Mouse (Mus musculus): ENCODE measurements around the gene Fsip1.

The Fsip1 gene

DNA sequence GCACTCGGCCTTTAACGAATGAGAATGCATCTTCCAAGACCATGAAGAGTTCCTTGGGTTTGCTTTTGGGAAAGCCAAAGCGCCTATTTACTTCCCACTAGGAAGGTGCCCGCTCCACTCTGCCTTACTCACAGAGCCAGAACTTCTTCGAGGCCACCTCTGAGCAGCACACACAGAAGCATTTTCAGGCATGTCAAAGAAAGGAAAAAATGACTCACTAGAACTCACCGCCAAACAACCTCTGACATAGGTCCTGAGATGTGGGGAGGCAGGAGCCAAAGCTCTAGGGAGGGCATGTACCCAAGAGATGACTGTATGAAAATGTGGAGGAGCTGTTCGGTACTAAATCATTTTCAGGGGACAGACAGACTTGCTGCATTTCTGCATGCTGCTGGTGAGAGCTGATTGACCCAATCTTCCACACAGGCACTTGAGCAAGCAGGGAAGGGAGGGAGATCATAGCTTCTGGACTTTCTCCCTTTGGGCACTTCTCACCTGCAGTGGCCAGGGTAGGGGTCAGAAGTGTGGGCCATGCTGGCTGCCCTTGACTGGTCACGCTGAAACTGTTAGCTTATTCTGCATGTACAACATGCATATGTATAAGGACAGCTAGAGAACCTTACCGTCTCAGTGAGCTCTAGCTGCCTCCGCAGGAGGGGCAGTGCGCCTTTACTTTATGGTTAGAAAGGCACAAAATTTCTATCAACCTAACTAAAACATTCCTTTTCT lies 131.4 kb downstream of the Fsip1 start:
- peak; percentile 47 for DNase-seq (ENCODE audit: low read depth)

DNA sequence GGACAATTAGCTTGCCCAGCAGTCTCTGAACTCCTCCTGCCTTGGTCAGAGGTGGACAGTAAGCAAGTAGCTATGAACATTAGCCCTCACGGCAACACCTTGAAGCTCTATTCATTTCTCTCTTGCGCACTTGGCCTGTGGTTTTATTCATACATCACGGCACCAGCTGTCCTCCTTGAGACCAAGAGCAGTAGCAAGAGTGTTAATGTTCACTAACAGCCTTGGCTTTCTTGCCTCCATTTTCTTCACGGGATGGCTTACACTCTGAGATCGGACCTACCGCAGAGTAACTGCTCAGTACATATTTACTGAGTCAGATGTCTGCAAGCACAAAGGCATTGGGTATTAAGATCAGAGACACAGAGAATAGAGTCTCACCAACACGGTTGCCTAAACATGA lies 132.3 kb downstream of the Fsip1 start:
- DNase-seq (ENCODE audit: low read depth): peak; percentile 34

DNA sequence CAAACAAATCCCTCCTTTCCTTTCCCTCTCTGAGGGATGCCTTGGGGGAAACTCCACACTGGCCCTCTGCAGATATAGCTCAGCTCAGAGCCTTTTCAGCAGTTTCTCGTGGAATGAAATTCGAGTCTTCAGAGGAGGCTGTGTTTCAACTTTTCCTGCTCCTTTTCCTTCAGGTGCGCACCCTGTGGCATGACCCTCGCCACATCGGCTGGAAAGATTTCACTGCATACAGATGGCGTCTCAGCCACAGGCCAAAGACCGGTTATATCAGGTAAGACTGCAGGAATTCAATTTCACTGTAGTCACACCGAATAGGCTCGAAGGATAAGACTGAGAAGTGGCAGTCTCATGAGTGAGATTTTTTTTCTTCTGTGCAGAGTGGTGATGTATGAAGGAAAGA lies 133.0 kb downstream of the Fsip1 start:
- peak; percentile 14 for DNase-seq (ENCODE audit: low read depth)

DNA sequence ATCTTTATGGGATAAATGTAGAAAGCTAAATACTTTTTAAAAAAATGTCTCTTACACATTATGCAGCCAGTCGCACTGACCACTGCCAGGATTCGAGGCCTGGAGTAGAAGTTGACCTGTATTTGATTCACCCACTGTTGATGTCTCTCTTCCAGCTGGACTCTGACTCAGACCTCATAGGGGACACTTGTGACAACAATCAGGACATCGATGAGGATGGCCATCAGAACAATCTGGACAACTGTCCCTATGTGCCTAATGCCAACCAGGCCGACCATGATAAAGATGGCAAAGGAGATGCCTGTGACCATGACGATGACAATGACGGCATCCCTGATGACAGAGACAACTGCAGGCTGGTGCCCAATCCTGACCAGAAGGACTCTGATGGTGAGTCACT lies 134.5 kb downstream of the Fsip1 start:
- peak; percentile 28 for DNase-seq (ENCODE audit: low read depth)

DNA sequence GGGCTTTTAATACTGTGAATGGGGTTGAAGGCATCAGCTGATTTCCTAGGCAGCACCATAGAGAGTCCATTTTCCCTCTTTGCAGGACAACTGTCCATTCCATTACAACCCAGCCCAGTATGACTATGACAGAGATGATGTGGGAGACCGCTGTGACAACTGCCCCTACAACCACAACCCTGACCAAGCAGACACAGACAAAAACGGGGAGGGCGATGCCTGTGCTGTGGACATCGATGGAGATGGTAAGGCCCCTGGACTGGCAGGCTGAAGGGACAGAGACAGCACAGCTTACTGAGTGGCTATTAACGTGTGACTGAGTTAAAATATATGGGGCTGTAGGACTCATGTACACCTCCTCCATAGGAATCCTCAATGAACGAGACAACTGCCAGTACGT lies 136.0 kb downstream of the Fsip1 start:
- DNase-seq (ENCODE audit: low read depth): peak; percentile 21

DNA sequence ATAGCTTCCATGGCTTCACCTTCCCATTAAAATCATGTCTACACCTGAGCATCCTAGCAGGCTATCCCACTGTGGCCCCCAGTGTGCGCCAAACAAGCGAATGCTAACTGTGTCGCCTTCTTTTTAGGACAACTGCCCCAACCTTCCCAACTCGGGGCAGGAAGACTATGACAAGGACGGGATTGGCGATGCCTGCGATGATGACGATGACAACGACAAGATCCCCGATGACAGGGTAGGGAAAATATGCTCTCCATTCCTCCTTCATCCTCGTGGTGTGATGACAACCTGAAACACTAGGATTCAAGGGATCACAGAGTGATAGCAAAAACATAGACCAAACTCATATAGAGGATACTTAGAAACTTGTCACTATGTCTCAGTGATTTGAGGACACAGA lies 136.7 kb downstream of the Fsip1 start:
- DNase-seq (ENCODE audit: low read depth): no peak

DNA sequence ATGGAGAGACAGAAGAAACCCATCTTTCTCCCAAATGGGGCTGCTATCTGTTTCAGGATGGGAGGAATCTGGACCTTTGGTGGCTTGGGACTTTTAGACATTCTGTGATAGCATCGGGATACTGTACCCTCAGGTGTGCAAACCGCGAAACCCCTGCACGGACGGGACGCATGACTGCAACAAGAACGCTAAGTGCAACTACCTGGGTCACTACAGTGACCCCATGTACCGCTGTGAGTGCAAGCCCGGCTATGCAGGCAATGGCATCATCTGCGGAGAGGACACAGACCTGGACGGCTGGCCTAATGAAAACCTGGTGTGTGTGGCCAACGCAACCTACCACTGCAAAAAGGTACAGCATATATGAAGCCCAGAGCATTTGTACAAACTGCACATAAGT lies 137.1 kb downstream of the Fsip1 start:
- DNase-seq (ENCODE audit: low read depth): peak; percentile 22

DNA sequence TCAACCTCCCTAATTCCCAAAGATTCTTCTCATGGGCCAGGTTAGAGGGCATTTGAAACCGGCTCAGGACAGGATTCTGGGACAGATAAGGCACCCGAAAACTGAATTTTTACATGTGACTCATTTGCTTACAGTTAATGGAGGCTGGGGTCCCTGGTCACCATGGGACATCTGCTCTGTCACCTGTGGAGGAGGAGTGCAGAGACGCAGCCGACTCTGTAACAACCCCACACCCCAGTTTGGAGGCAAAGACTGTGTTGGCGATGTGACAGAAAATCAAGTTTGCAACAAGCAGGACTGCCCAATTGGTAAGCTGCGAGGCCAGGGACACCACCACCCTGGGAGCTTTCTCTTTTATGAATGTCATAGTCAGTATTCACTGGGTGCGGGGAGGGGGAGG lies 138.3 kb downstream of the Fsip1 start:
- peak; percentile 41 for DNase-seq (ENCODE audit: low read depth)

DNA sequence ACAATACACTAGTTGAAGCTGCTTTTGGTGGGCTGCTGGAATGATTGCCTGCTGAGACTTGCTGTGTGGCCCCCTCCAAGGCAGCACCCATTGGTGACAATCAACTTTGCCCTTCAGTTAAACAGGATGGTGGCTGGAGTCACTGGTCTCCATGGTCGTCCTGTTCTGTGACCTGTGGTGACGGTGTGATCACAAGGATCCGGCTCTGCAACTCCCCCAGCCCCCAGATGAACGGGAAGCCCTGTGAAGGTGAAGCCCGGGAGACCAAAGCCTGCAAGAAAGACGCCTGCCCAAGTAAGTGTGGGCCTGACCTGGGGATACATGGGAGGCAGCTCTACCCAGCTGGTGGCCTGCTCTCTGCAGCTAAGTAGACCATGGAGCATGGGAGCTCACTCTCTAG lies 138.7 kb downstream of the Fsip1 start:
- peak; percentile 27 for DNase-seq (ENCODE audit: low read depth)

DNA sequence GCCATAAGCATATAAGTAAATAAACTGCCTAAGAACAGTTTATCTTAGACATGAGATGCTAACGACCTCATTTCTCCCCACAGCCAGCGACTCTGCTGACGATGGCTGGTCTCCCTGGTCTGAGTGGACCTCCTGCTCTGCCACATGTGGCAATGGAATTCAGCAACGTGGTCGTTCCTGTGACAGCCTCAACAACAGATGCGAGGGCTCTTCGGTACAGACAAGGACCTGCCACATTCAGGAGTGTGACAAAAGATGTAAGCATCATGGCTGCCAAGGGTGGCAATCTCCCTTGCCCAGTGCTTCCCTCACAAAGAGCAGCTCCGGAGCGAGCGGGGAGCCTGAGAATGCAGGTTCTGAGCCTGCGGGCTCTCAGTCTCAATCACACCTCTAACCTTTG lies 139.4 kb downstream of the Fsip1 start:
- DNase-seq (ENCODE audit: low read depth): no peak

DNA sequence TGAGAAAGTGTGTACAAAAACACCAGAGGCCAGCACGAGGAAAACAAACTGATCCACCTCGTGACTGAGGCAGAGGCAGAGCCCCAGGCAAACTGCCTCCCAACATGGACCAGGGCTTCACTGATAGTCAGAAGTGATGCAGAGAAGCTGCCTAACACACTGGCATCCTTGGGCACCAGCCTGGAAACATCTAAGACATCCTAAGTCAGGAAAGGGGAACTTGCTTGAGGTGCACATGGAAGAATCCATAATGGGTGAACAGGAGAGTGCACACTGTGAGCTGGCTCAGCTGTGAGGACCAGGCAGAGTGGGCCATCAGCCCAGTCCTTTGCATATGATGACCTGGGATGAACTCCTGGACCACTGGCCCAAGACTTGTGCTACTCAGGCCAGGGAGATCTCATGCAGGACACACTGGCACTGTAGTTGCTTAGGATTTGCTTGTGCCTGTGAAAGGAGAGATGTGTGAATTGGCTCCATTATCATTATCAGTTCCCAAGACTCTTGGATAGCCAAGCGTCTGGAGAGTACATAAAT lies 139.9 kb downstream of the Fsip1 start:
- peak; percentile 29 for DNase-seq (ENCODE audit: low read depth)

DNA sequence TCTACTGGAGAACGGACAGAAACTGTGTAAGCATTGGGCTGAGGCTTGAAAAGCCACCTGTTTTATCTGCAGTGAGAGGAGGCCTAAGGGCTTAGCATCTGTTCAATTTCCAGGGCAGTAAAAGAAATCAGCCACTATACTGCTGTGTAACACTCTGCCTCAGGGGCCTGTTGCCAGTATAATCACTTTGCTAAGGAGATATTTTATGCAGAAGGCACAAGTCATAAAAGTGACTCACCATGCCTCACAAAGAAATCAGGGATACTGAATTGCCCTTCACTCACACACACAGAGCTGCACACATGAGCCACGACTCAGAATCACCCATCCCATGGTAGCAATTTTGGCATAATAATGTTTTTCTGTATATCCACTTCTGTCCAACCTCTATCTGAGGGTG lies 140.6 kb downstream of the Fsip1 start:
- peak; percentile 63 for DNase-seq (ENCODE audit: low read depth)

DNA sequence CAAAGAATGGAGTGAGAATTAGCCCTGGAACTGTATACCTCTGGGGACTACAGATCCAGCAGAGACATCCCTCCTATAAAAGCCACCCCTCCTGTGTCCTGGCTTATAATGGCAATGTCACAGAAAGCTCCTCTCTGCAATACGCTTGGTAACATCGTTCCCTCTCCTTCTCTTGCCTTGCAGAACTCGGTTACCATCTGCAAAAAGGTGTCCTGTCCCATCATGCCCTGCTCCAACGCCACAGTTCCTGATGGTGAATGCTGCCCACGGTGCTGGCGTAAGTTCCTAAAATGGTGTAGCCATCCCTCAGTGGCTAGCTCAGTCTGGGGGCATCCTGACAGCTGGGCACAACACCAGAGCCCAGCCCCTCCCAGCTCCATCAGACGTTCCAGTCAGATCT lies 141.1 kb downstream of the Fsip1 start:
- DNase-seq (ENCODE audit: low read depth): peak; percentile 35

DNA sequence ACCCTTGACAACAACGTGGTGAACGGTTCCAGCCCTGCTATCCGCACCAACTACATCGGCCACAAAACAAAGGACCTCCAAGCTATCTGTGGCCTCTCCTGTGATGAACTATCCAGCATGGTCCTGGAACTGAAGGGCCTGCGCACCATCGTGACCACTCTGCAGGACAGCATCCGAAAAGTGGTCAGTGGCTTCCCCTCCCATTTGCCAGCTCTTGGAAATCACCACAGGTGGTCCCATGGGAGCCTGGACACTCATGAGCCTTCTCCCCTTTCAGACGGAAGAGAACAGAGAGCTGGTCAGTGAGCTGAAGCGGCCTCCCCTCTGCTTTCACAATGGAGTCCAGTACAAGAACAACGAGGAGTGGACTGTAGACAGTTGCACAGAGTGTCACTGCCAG lies 142.1 kb downstream of the Fsip1 start:
- DNase-seq (ENCODE audit: low read depth): peak; percentile 48

DNA sequence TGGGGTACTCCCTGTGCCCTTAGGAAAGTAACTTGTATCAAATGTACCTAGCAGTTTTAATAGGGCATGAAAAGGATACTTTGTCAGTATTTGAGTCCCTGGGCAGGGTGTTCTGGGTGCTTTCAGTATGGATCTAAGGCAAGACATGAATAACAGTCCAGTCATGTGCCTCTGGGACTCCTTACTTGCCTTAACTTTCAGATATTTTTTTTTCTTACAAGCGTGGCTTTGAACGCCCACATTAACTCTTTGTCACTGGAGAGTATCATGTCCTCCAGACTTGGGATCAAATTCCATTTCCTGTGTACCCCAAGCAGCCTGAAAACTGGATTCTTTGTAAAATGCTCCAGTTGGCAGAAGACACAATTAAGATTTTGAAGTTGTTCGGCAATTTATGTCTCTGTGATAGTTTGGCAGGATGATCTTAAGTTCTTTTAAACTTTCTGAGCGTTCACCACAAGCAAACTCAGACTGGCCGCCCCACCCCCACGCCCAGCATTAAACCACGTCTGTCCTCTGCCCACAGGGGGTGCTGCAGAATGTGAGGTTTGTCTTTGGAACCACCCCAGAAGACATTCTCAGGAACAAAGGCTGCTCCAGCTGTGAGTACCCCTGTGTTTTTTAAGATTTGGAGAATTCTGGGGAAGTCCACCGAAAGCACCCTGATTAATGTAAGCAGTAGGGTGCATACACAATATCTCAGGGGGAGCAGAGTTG lies 142.8 kb downstream of the Fsip1 start:
- peak; percentile 89 for DNase-seq (ENCODE audit: low read depth)

DNA sequence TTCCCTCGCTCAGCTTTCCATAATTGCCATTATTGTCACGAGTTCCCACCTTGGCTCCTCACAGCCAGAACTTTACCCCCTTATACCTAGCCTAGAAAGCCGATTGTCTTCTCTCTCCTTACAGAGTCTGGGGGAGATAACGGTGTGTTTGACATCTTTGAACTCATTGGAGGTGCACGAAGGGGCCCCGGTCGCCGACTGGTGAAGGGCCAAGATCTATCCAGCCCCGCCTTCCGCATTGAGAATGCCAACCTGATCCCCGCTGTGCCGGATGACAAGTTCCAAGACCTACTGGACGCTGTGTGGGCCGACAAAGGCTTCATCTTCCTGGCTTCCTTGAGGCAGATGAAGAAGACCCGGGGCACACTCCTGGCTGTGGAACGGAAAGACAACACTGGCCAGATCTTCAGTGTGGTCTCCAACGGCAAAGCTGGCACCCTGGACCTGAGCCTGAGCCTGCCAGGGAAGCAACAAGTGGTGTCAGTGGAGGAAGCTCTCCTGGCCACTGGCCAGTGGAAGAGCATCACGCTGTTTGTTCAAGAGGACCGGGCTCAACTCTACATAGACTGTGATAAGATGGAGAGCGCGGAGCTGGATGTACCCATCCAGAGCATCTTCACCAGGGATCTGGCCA lies 143.8 kb downstream of the Fsip1 start:
- peak; percentile 62 for DNase-seq (ENCODE audit: low read depth)

DNA sequence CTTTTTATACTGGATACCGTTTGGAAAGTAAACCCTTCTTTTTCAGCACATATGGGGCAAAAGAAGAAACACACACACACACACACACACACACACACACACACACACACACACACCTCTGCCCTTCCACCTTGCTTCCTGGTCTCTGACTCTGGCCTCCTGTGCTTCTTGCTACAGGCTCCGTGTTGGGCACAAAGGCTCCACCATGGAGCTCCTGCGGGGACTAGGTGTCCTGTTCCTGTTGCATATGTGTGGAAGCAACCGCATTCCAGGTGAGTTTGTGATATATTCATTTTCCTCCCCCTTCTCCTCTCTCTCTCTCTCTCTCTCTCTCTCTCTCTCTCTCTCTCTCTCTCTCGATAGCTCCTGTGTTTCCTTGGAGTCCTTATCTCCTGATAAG lies 144.3 kb downstream of the Fsip1 start:
- peak; percentile 43 for DNase-seq (ENCODE audit: low read depth)

DNA sequence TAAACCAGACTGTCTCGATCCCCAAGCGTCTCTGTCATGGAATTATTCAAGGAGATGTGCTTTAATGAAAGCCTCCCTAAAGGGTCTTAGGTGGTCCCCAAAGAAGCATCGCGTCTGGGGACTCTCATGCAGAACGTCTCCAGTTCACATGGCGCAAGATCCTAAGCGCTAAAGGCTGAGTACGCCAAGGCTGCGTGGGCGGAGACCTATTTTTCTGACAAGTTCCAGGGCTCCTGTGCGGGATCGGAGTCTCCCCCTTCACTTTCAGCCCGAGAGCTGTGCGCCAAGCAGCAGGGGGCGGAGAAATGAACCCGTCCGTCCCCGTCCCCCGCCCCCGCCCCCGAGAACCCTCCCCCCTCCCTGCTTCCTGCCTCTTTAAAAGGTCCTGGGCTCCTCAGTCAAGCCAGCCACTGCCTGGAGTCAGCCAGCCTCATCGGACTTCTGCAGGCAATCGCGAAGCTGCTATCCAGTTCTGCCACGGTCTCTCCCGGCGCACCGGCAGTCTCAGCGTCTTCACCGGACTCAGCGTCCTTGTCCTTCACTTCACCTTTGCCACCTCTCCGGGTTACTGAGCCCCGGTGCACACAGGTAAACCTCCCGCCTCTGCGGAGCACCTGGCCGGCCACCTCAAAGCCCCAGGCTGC lies 145.2 kb downstream of the Fsip1 start, which contains the start of gene Thbs1:
Thbs1 (plus strand) TSS at position 389 of the 644 bp plus-strand sequence.
- peak; percentile 97 for DNase-seq (ENCODE audit: low read depth)

DNA sequence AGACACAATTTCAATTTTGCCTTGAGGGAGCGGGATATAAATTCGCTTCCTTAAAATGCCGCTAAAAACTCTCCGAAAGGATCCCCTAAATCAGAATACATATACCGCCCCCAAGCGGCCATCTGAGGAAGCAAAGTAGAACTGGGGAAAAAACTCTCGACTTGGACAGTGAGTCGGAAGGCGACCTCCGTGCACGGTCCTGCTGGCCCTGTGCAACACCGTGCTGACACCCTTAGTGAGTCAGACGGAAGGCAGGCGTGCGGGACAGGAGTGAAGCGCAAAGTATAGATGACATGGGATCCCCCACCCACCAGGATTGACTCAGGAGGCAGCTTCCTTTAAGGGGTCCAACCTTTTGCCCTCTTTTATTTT lies 145.7 kb downstream of the Fsip1 start:
- peak; percentile 97 for DNase-seq (ENCODE audit: low read depth)

DNA sequence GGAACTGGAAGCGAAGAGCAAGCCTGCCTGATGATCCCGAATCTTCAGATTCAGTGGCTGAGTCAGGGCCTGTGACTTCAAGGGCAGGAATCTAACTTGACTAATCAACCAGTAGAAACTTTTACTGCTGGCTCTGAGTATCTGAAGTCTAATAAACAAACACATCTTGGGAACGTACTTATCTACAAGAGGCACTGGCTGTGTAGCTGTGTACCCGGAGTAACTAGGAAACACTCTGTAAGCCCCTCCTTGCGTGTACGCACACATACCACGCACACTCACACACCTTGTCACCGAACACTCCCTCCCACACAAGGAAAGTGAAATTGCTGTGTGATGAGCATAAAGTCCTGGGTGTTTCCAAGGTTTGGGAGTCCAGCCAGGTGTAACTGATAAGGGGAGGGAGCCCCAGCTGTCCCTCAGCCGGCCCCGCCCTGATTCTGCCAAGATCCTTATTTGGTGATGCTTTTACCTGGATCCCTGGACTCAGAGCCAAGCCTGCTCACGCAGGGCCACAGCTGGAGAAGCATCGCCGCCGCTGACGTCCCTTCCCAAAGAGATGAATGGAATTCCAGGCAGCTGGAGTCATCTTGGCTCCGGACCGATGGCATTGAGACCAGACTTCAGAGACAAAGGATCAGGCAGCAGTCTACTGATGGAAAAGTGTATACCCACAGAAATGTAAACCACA lies 146.4 kb downstream of the Fsip1 start:
- peak; percentile 85 for DNase-seq (ENCODE audit: low read depth)

DNA sequence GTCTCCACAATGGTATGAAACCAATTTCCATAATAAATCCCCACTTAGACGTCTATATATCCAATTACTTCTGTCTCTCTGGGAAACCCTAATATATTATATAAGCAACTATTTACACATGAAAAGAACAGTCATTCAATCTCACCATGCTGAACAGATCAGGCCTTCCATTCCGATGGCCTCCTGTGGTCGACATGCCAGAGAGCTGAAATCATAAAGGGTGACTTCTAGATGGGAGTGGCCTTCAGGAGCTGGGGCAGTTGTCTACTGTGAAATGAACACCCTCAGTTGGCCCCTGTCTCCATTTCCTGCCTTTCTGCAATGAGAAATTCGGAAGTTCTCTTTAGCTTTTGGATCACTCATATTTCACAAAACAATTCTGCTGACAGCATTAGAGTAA lies 154.6 kb downstream of the Fsip1 start:
- DNase-seq (ENCODE audit: low read depth): peak; percentile 57

DNA sequence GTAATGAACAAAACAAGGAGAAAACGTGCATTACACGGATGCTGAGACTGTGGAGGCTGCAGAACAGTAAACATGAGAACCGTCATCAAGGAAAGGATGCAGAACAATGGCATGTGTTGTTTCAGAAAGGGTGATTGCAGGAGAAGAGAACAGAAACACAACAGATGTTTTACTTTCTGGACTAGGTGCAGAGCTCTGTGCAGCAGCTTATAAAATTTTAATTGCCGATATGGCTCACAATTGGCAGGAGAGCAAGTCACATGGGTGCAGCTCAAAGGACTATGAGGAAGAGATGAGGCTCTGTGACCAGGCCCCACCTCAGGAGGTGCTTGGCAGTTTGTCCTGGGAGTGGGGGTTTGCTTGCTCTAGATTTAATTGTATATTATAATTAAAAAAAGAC lies 157.7 kb downstream of the Fsip1 start:
- no peak for DNase-seq (ENCODE audit: low read depth)

Data from NIH3T3 (cell line).